9 mouse cellular contexts compared by ENCODE assay signal in the genomic region with DNA sequence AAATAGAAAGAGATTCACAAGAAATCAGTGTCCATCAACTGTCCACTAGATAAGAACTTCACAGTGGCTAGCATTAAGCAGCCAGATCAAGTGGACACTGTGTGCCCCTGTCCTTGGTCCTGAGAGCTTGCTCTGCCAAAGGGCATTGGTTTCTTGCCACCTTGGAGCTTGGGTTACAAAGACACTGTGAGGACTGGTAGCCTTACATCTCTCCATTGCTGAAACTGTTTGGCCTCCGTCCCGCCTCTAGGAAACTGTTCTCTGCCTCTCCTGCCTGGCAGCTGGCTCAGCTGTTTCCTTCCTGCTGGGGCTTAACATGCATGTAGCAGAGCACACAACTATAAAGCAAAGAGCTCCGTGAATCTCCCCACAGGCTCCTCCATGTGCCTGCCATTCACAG. TPM values are rescaled to one million over a fixed set of nuclear protein-coding genes. Genes with fewer than 3 reads are reported as not detected.
DNase-seq lines count a peak whose midpoint lies in the region; TF ChIP-seq lines count a peak whose summit lies in the region.
"Had no signal": no experiment of that assay in that cellular context is flagged by ENCODE, and none has a peak within 500 bp of the region (broad histone marks: within the 10 kb centered on the region; RNA-seq: fewer than 3 reads in every experiment).

No protein-coding gene starts in this region.

- TF ChIP-seq CTCF in heart, adult 2 months (IDR thresholded peaks at IDR 0.05): no peak

- H3K79me2 ChIP-seq in heart, adult 2 months (replicated peaks; ENCODE audit: control insufficient read depth, insufficient read depth, low read length): no peaks in the 10 kb centered on the region

- H3K27me3 ChIP-seq in heart, adult 2 months (ENCODE audit: control insufficient read depth, insufficient read depth, low read length): no peaks in the 10 kb centered on the region

- H3K36me3 ChIP-seq in heart, adult 2 months (ENCODE audit: control insufficient read depth, insufficient read depth, low read length): no peaks in the 10 kb centered on the region

- intact Hi-C loops in heart, adult 2 months (cut with DNase I): loop anchor here (5.0 kb wide), 1 partner anchor 61 kb away; no protein-coding TSS in a partner anchor
- intact Hi-C loops in heart, postnatal 25 days (cut with DNase I): no loop called here
- intact Hi-C loops in heart, postnatal 14 days (cut with DNase I): no loop called here

- 26% methylated on average over 3 of the region's 3 CpGs for WGBS in heart, adult 2 months

- H3K4me3 ChIP-seq in heart, adult 2 months: no peak overlapping the region

- no peak overlapping the region for H3K9ac ChIP-seq in heart, adult 2 months (ENCODE audit: low read depth, low read length)
- H3K9ac ChIP-seq: liver, embryonic 14.5 days had no signal

- H3K27ac ChIP-seq in heart, adult 2 months: no peak overlapping the region
- H3K27ac ChIP-seq: liver, embryonic 14.5 days had no signal

- TF ChIP-seq EP300 in heart, adult 2 months (IDR thresholded peaks at IDR 0.05; ENCODE audit: insufficient read depth, low read depth, low read length): no peak

- peaks cover 2% of the 10 kb centered on the region; the same call in 1 of the 2 replicates for H3K4me1 ChIP-seq in heart, adult 2 months (ENCODE audit: control insufficient read depth, insufficient read depth, low read length)

- DNase-seq in heart, adult 2 months: peak; percentile 43 to 49
- no peak for DNase-seq in heart, postnatal 25 days (ENCODE audit: low spot score)
- DNase-seq in ovary, postnatal 14 days (ENCODE audit: low spot score): peak; percentile 27
- DNase-seq in ovary, adult 18-20 months (ENCODE audit: low spot score): no peak
- peak; percentile 41 to 64 for DNase-seq in heart, postnatal 14 days
- DNase-seq in thymus, postnatal 36 days: peak; percentile 36 to 52
- DNase-seq in cerebellum, postnatal 25 days: no peak
- DNase-seq in frontal cortex, postnatal 14 days (ENCODE audit: low spot score in 2 of 2): no peak

- no peak for TF ChIP-seq POLR2A in heart, adult 2 months (IDR thresholded peaks at IDR 0.05; ENCODE audit: insufficient read depth, low read depth, low read length)

RNA-seq across cellular contexts. Expression of a gene that starts 26.9 kb away (rescaled TPM):
- total RNA-seq in heart, adult 2 months (2021): under 1 TPM; 0.23 to 0.27 TPM
- 0.94 and 1.0 TPM in 2 replicates for polyA plus RNA-seq in heart, adult 2 months (2012; rRNA removed)
- total RNA-seq in heart, postnatal 25 days (2021): under 1 TPM; 0.13 to 0.39 TPM
- total RNA-seq in heart, postnatal 14 days (2021): under 1 TPM in 1 of 2 experiments, not detected in 1; 0.10 TPM

RNA-seq across cellular contexts. Expression of a gene that starts 42.1 kb away (rescaled TPM):
- 1 to 10 TPM; 4.3 to 4.7 TPM for total RNA-seq in heart, adult 2 months (2021)
- polyA plus RNA-seq in heart, adult 2 months (2012; rRNA removed): 6.6 and 7.2 TPM in 2 replicates
- total RNA-seq in heart, postnatal 25 days (2021): 1 to 10 TPM; 4.5 to 4.7 TPM
- total RNA-seq in heart, postnatal 14 days (2021): 1 to 10 TPM; 5.2 to 5.6 TPM

RNA-seq across cellular contexts. Expression of a gene that starts 58.4 kb away (rescaled TPM):
- 1 to 10 TPM; 1.8 to 3.4 TPM for total RNA-seq in heart, adult 2 months (2021)
- polyA plus RNA-seq in heart, adult 2 months (2012; rRNA removed): 2.5 and 2.8 TPM in 2 replicates
- 1 to 10 TPM; 1.8 to 1.9 TPM for total RNA-seq in heart, postnatal 25 days (2021)
- total RNA-seq in heart, postnatal 14 days (2021): 1 to 10 TPM; 1.8 to 2.0 TPM

Comparison
In these comparisons a context has a peak if more than half of its experiments do, and no peak if none do; other contexts are left out.
1. DNase-seq: peak in heart, adult 2 months (2 of 2), ovary, postnatal 14 days (single experiment), heart, postnatal 14 days (2 of 2) and thymus, postnatal 36 days (2 of 2); none in heart, postnatal 25 days (single experiment), ovary, adult 18-20 months (single experiment), cerebellum, postnatal 25 days (0 of 2) and frontal cortex, postnatal 14 days (0 of 2).